Mouse (Mus musculus): ENCODE measurements around the gene Polr3gl. TPM values are rescaled to one million over a fixed set of nuclear protein-coding genes. Genes with fewer than 3 reads are reported as not detected.

Polr3gl gene
- total RNA-seq, 2 experiments from 2014 or later = 30.4 to 59.5 TPM

DNA sequence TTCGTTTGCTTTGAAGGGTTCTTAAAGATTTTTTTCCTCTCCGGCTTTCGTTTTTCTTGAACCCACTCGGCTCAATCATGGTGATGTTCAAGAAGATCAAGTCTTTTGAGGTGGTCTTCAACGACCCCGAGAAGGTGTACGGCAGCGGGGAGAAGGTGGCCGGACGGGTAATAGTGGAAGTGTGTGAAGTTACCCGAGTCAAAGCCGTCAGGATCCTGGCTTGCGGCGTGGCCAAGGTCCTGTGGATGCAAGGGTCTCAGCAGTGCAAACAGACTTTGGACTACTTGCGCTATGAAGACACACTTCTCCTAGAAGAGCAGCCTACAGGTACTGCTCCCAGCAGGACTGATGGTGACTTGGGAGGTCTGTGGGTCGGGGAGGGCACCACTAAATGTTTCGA is 35.8 kb downstream of the Polr3gl start:
- ATAC-seq (replicated peaks; ENCODE audit: poor library complexity) = no peak

DNA sequence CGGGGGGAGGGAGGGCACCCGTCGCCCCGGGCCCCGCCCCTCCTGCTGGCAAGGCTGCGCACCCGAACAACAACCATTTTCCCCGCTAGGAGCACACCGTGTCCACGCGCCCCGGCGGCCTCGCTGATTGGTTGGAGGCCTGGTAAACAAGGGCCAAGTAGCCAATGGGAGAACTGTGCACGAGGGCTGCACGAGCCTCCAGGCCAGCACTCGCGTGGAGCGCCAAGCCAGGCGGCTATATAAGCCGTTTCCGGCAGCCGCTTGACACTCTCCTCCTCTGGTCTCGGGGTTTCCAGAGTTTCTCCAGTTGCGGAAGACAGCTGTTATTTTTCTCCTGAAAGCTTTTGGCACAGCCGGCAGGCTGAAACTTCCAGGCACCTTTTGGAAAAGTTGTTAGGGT is 36.3 kb downstream of the Polr3gl start, which contains the start of gene Txnip:
TSS of gene Txnip (plus strand) at position 264 of the 400 bp plus-strand sequence.
- peak; percentile 87 for ATAC-seq (replicated peaks; ENCODE audit: poor library complexity)

DNA sequence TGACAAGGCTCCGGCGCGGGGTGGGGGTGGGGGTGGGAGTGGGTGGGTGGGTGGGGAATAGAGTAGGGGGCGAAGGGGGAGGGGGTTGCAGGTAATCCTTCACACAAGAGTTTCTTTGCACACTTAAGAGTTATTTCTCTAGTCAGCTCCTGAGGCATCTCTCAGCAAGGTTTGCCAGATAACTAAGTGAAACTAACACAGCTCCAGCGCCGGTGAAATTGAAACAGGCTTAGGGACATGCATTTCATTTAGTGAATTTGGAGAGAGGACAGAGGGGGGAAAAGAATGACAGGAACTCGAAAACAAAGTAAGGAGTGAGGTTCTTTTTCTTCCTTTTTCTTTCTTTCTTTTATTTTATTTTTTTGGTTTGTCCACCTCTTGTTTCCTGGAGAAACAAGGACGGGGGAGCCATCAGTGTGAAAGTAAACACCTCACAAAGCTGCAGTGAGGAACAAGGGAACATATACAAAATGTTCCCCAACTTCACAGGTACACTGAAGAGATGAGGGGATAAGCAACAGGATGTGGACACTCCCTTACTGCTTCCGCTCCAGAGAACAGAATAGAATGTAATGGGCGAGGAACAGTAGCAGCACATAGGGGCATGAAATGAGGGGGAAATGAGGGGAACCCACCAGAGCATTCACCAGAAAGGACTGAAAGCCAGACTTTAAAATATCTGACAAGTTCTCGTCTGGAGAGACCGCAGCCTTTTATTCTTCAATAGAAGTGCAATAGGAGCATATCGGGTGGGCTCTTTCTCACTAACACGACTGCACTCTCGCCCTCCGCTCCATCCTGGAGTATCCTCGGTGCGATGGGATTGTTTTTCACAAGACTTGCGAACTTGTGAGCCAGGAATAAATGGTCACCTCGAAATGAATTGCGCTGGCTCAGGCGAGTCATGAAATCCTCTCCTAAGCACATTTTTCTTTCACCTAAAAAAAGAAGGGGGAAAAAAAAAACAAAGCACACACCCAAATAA is 37.0 kb downstream of the Polr3gl start:
- ATAC-seq (replicated peaks; ENCODE audit: poor library complexity) = no peak

GRCm38 (mm10) chr3:96555999-96556614 is 37.9 kb downstream of the Polr3gl start:
- no peak for ATAC-seq (replicated peaks; ENCODE audit: poor library complexity)

DNA sequence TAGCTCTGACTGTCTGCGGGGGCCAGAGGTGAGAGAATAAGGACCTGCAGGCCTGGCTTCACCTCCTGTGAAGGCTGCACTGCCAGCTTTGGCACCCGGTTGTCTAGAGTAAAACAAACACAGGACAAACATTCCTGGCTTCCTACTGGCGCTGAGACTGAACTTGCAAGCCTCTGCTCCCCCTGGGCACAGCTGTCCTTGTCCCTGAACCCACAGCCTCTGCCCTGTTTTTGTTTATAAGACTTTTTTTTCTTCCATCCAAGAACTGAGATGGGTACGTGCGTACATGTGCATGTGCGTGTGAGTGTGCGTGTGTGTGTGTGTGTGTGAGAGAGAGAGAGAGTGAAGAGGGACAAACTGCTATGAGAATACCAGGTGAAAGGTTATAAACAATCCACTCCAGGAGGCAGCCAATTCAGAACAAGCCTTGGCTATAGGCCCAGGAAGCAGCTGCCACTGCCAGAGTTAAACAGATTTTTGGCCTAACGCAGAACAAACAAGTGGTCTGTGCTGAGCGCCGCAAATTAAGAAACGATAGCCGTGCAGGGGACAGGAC is 38.9 kb downstream of the Polr3gl start:
- ATAC-seq (replicated peaks; ENCODE audit: poor library complexity) = no peak

- no peak for ATAC-seq (replicated peaks; ENCODE audit: poor library complexity)
Observed at GRCm38 (mm10) chr3:96554251-96554650, 39.7 kb downstream of the Polr3gl start.

DNA sequence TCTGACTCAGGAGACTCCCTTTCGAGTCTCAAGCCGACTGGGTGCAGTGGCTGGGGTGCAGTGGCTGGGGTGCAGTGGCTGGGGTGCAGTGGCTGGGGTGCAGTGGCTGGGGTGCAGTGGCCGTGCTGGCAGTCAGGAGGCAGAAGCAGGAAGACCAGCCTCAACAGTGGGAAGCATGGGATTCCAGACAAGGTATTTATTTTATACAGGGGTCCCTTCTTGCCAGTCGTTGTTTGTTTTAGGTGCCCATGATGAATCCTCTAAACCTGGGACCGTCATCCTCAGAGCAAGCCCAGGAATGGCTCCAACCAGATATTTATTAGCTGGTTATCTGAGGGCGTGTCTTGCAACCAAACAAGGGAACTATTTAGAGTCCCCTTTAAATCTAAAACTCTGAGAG is 40.4 kb downstream of the Polr3gl start:
- no peak for ATAC-seq (replicated peaks; ENCODE audit: poor library complexity)

DNA sequence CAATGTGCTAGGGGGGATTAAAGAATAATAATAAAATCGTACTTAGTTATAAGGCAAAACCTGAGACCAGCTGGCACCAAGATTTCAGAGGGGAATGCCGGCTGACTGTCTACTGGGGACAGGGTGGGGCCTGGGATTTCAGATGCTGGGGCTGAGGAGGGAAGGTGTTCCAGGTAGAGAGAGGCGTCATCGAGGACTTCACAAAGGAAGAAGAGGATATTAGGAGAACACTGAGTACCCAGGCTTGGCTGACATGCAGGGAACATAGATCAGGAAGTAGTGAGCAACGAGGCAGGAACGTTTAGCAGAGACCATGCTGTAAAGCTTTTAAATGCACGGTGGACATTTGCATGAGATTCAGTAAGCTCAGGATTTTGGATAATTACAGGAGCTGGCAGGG is 42.1 kb downstream of the Polr3gl start:
- no peak for ATAC-seq (replicated peaks; ENCODE audit: poor library complexity)

DNA sequence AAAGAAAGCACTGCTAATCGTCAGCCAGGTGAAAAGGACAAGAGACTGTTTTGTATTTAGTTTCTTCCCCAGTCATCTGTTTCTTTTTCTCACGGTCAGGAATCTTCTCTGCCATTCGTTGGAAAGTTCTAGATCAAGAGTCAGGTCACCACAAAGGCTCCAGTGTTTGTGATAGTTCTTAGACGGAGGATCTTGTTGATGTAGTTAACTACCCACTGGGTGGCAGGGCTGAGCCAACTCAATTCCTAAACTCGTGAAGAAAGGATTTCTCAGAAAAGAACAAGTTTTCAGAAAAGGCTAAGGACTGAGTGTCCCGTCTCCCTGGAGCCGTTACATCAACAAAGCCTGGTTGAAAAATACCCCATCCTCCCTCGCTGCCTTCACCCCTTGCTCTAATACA is 42.8 kb downstream of the Polr3gl start:
- peak; percentile 75 for ATAC-seq (replicated peaks; ENCODE audit: poor library complexity)

- no peak for ATAC-seq (replicated peaks; ENCODE audit: poor library complexity)
Observed at GRCm38 (mm10) chr3:96549346-96549745, 44.6 kb downstream of the Polr3gl start.

- ATAC-seq (replicated peaks; ENCODE audit: poor library complexity) = no peak
Observed at GRCm38 (mm10) chr3:96548824-96549223, 45.2 kb downstream of the Polr3gl start.

- peak; percentile 93 for ATAC-seq (replicated peaks; ENCODE audit: poor library complexity)
Observed at GRCm38 (mm10) chr3:96547389-96547960, 46.5 kb downstream of the Polr3gl start.

DNA sequence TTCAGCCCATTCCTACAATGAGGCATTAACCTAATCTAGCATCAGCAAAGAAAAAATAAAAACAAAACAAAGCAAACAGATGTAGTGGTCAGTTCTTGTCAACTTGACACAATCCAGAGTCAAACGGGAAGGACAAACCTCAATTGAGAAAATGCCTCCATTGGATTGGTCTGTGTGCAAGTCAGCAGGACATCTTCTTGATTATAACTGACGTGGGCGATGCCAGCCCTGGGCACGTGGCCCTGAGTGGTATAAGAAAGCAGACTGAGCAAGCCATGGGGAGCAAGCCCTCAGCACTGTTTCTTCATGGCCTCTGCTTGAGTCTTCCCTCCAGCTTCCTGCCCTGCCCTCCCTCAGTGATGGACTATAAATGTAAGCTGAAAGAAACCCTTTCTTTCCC is 47.1 kb downstream of the Polr3gl start:
- ATAC-seq (replicated peaks; ENCODE audit: poor library complexity) = no peak

DNA sequence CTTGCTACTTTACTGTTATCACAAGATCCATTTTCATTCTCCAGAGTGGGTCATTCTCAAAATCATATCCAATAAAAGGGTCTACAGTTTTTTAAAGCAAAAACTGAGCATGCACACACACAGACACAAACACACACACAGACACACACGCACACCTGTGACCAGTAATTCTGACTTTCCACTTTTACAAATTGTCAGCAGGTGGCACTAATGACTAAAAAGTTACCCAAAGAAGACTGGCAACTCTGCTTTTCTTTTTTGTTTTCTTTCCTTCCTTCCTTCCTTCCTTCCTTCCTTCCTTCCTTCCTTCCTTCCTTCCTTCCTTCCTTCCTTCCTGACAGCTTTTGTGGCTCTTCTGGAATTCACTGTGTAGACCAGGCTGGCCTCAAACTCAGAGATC is 48.4 kb downstream of the Polr3gl start:
- ATAC-seq (replicated peaks; ENCODE audit: poor library complexity) = no peak

DNA sequence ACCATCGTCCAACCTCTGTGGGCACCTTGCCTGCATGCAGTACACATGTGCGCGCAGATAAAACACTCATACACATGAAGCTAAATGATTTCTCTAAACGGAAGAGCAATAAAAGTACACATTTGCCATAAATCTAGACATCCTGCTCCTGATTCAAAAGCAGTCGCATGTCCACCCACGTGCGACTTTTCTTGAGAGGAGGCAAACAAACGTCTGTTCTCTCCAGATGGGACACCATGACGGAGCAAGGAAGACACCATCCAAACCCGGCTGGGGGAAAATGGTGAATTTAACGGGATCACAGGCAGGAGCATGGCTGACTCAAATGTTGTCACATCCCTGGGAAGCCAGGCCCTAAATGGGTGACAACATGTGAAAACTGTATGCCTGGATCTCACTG is 50.6 kb downstream of the Polr3gl start:
- ATAC-seq (replicated peaks; ENCODE audit: poor library complexity) = no peak

GRCm38 (mm10) chr3:96542554-96542953 is 51.4 kb downstream of the Polr3gl start:
- no peak for ATAC-seq (replicated peaks; ENCODE audit: poor library complexity)

GRCm38 (mm10) chr3:96541328-96542078 is 52.5 kb downstream of the Polr3gl start:
- ATAC-seq (replicated peaks; ENCODE audit: poor library complexity) = peak; percentile 44; the same call in 1 of the 2 replicates

GRCm38 (mm10) chr3:96540740-96541139 is 53.2 kb downstream of the Polr3gl start:
- no peak for ATAC-seq (replicated peaks; ENCODE audit: poor library complexity)

DNA sequence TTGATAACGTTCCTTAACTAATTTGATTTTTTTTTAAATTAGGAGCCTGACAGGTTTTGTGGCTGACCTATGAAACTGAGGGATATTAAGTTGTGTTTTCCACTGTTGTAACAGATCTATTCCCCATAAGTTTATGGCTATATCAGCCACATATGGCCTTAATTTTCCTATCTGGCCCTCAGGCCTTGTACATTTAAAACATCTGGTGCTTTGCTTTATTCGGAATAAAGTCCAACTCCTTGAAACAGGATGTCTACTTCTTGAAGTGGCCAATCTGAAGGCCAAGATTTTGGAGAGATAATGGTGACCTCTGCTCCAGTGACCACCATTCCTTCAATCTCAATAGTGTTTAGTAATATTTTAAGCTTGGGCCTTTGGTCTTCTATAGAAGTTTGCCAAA is 54.7 kb downstream of the Polr3gl start:
- ATAC-seq (replicated peaks; ENCODE audit: poor library complexity) = no peak

DNA sequence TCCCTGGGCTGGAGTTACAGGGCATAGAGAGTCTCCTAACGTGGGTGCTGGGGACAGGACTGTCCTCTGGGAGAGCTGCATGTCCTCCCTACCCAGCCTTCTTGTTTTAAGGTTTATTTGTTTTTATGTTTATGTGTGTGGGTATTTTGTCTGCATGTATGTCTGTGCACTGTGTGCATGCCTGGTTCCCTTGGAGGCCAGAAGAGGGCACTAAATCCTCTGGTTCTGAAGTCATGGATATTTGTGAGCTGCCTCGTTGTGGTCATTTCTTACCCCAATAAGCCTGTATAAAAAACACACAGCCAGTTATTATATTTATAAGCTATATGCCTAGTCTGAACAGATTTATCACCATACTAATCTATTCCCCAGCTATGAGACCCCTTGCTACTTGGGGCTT is 59.7 kb downstream of the Polr3gl start:
- ATAC-seq (replicated peaks; ENCODE audit: poor library complexity) = no peak

DNA sequence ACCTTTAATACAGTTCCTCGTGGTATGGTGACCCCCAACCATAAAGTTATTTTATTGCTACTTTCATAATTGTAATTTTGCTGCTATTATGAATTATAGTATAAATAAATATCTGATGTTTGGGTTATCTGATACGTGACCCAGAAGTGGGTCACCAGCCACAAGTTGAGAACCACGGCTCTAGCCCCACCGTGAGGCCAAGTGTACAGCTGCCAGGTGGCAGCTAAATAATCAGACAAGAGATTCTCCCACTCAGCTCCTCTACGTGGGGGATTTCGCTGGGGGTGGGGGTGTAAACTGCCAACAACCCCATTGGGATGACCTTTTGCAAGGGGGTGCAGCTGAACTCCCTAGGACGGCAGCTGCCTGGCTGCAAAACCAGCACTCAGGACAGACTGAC is 61.9 kb downstream of the Polr3gl start:
- no peak for ATAC-seq (replicated peaks; ENCODE audit: poor library complexity)
